Mouse (Mus musculus) liver, adult (tissue): ENCODE measurements around the gene Tmem50b.

Experiments
- GATA4 ChIP-seq: IDR thresholded peaks from 2 replicates; pipeline ENCODE4 v1.6.1; 2014; ENCODE audit warnings: mild to moderate bottlenecking, low read length; ENCODE audit not compliant: insufficient replicate concordance

Tmem50b gene

DNA sequence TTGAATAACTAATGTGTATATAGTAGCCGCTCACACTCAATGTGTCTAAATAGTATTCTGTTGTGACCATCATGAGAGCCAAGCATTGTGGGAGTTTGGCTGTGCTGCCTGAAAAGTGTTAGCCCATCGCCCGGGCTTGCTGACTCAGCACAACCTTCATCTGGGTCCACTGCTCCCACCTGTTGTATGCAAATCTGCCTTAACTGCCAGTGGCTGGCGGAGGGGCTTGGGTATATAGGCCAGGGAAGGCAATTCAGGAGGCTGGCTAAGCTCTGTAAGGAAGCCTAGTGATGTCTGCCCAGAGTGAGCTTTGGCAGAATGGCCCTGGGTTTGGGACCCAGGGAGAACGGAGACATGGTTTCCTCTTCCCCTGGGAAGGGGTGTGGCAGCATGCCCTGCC lies 22.6 kb upstream of the Tmem50b start:
- TF ChIP-seq GATA4: no peak

- TF ChIP-seq GATA4: peak; percentile 8; the same call in 1 of the 2 replicates
Observed at GRCm38 (mm10) chr16:91618511-91619501, 21.2 kb upstream of the Tmem50b start, which contains the start of gene Dnajc28. TSS of gene Dnajc28 (minus strand) at chr16:91619026.

DNA sequence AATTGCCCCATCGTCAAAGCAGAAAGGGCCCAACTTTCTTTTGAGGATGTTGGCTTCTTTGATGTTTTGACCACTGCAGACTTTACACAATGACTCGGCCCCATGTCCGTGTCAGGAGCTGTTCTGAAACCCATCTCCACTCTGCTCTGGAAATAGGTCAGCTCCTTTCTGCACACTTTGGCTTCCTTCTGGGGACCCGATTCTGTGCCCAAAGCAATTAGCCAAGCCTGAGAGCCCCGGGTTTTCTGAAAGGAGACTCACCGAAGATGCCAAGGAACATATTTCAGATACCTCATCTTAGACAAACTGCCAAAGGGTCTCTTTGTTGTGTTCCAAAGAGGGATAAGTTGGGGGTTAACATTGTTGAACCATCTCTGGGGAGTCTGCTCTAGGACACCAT lies 17.0 kb upstream of the Tmem50b start:
- no peak for TF ChIP-seq GATA4

DNA sequence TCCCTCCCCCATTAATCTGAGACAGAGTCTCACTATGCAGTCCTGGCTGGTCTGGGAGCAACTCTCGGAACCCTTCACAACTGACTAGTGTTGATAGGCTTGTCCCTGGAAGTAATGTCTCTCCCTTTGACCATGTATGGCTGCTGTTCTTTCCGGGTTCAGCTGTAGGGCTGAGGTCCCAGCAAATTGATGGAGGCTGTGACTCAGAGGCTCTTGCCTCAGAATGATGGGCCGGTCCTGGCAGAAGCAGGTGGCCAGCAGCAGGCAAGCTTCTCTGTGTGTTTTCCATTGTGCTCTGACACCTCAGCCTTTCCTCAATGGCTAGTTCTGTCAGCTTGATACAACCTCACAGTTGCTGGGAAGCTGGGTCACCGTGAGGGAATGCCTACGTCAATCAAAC lies 14.9 kb upstream of the Tmem50b start:
- no peak for TF ChIP-seq GATA4

GRCm38 (mm10) chr16:91611248-91611647 lies 13.6 kb upstream of the Tmem50b start:
- TF ChIP-seq GATA4: no peak

DNA sequence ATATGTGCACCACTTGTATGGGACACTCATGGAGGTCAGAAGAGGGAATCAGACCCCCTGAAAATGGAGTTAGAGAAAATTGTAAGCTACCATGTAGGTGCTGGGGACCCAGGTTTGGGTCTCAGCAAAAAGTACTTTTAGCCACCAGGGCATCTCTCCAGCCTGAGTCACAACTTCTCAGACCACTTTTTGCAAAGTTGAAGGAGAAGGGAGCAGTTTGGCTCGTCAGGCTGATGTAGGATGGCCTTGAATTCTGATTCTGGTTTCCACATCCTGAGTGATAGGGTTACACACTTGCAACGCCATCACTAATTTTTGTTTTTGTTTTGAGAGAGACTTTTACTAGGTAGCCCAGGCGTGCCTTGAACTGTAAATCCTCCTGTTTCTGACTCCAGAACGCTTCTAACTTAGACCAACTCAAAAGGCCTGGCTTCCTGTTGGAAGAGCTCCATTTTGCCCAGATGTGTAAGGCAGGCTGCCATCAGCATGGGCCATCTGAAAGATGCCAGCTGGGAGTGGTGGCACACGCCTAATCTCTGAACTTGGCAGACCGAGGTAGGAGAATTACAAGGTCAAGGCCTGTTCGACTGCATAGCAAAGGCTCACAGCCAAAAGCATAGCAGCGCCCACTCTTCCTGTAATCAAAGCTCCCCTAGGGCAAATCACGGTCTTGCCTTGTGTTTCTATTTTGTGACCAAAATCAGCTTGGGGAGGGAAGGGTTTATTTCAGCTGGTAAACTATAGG lies 12.1 kb upstream of the Tmem50b start:
- no peak for TF ChIP-seq GATA4

DNA sequence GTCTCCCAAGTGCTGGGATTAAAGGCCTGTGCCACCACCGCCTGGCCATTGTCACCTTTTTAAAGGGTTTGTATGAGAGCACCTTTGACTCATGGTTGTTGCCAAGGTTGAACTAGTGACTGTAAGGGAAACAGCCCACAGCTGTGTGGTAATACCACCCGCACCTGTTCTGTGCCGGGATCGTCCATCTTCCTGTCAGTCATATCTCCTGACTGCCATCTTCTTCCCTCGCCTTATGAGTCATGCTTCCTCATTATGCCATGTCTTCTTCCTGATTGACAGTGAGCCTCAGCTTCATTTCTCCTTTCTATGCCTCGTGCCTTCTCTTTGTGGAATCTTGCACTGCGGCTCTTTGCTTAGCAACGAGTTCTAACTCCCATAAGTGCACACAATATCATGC lies 9.4 kb upstream of the Tmem50b start:
- no peak for TF ChIP-seq GATA4

DNA sequence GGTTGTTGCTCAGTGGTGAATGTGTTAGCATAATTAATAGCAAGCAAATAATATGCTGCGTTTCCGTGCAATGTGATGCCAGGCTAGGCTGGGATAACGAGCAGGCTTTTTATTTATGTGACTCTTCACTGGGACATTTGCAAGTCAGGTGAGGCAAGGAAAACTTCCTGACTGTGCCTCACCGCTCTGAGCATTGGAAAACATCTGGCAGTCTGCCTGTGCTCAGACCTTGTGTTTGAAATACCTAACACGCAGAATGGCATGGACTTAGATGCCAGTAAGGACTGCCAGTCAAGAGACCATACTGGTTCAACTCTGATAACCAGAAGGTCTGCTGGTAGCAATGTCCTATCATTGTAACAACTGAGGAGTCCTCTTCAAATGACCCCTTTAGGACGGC lies 7.6 kb upstream of the Tmem50b start:
- no peak for TF ChIP-seq GATA4

DNA sequence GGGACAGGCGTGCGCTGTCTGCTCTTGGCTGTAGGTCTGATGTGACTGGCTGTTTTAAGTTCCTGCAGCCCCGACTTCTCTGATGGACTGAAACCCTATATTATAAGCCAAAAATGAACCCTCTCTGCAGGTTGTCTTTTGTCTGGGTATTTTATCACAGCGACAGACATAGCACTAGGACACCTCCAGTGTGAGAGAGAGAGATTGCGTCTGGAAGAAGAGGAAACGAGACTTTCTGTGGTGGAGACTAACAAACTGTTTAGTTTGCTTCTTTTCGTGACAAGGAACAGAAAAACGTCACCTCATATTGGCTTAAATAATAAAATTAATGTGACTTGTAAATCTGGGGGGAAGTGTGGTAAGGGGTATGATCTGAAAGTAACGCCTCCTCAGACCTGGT lies 4.1 kb upstream of the Tmem50b start:
- TF ChIP-seq GATA4: no peak

GRCm38 (mm10) chr16:91601081-91601480 lies 3.5 kb upstream of the Tmem50b start:
- TF ChIP-seq GATA4: no peak

GRCm38 (mm10) chr16:91599242-91599641 lies 1.6 kb upstream of the Tmem50b start:
- TF ChIP-seq GATA4: no peak

DNA sequence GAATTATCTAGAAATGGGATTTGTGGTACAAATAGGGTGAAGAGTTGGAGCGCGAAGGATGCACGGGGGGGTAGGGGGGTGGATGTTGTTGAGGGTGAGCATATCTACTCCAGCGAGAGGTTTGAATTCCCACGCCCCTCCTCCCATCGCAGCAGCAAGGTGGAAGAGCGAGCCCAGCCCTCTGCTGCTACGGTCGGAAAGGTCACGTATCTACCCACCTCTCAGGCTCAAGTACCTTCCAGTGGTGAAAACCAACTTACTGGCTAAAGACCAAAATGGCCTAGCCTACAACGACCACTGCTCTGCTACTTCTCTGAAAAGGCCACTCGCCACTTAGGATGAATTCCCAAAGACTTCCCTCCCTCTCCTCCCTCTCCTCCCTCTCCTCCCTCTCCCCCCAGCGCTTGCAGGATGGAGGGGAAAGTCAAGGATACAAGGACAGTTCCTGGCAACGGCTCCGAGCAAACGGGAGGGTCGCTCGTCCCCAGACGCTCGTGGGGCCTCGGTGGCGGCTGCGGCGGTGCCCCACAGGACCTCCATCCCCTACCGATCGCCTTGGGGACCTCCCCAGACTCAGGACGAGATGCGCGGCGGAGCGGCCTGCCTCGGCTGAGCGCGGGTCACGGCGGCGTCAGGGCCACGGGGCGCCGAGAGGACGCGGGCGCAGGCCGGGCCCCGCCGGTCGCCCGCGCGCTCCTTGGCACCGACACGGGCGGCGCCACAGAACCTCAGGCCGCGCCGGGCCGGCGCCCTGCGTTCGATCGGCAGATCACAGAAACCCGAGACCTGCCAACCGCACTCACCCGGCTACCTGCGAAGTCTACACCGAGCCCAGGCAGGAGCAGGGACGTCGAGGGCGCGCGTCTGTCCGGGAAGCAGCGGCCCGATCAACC lies 575 bp downstream of the Tmem50b start:
- TF ChIP-seq GATA4: no peak

DNA sequence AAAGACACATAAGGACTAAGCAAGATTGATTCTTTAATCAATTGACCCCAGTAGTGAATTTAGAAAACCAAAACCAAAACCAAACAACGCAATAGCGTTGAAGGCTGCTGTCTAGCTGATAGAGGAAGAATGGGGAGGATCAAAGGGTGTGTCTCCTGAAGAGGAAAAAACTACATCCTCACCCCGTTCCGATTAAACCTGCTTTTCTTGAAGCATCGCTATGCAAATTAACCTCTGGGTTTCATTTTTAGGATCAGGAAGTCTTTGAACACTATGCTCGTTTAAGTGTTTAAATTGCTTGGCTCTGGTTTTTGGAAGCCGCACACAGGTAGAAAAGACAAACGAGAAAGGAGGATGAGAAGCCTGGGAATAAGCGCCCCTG lies 1.2 kb downstream of the Tmem50b start:
- TF ChIP-seq GATA4: no peak

GRCm38 (mm10) chr16:91595076-91595475 lies 2.5 kb downstream of the Tmem50b start:
- TF ChIP-seq GATA4: no peak

- no peak for TF ChIP-seq GATA4
Observed at GRCm38 (mm10) chr16:91593262-91593661, 4.3 kb downstream of the Tmem50b start.
